Mouse (Mus musculus) MN1 (cell line): ENCODE data around the gene Med11.
"Not testable (repeated sequence)": the region's sequence is repeated elsewhere in the genome, so short reads cannot be mapped to it uniquely, and the experiment has no call there.

Experiments used
- DNase-seq: peaks from one replicate; pipeline ENCODE4 v3.0.0-alpha.2; 2016; ENCODE audit warnings: low spot score

Med11 gene

GRCm38 (mm10) chr11:70451797-70452498 is at the start of gene Med11:
Gene Med11 (plus strand): TSS chr11:70451919.
- peak; percentile 98 for DNase-seq

- no peak for DNase-seq
These were observed 48.1 kb upstream of the Med11 start for GRCm38 (mm10) chr11:70403598-70403997.

- DNase-seq: peak; percentile 96
These were observed 42.0 kb upstream of the Med11 start, which contains the start of gene Pelp1 for GRCm38 (mm10) chr11:70409594-70410296. Gene Pelp1 (minus strand): TSS chr11:70410031.

GRCm38 (mm10) chr11:70410297-70410643 is 41.4 kb upstream of the Med11 start:
- DNase-seq: no peak

GRCm38 (mm10) chr11:70412591-70412990 is 39.1 kb upstream of the Med11 start:
- DNase-seq: no peak

GRCm38 (mm10) chr11:70413961-70414360 is 37.8 kb upstream of the Med11 start:
- DNase-seq: peak; percentile 76

GRCm38 (mm10) chr11:70418199-70418598 is 33.5 kb upstream of the Med11 start:
- no peak for DNase-seq

- no peak for DNase-seq
These were observed 32.2 kb upstream of the Med11 start for GRCm38 (mm10) chr11:70419486-70419885.

- DNase-seq: not testable (repeated sequence)
These were observed 25.1 kb upstream of the Med11 start for GRCm38 (mm10) chr11:70426598-70426997.

GRCm38 (mm10) chr11:70431574-70431973 is 20.1 kb upstream of the Med11 start:
- peak; percentile 37 for DNase-seq

- peak; percentile 97 for DNase-seq
These were observed 19.4 kb upstream of the Med11 start, which contains the start of gene Arrb2 for GRCm38 (mm10) chr11:70432048-70432894. Gene Arrb2 (plus strand): TSS chr11:70432635.

- peak; percentile 49 for DNase-seq
These were observed 18.7 kb upstream of the Med11 start for GRCm38 (mm10) chr11:70432895-70433568.

GRCm38 (mm10) chr11:70433569-70433943 is 18.2 kb upstream of the Med11 start:
- DNase-seq: no peak

- DNase-seq: no peak
These were observed 17.8 kb upstream of the Med11 start for GRCm38 (mm10) chr11:70433951-70434350.

GRCm38 (mm10) chr11:70435476-70435875 is 16.2 kb upstream of the Med11 start:
- no peak for DNase-seq

- DNase-seq: no peak
These were observed 14.3 kb upstream of the Med11 start for GRCm38 (mm10) chr11:70437426-70437825.

GRCm38 (mm10) chr11:70438728-70439374 is 12.9 kb upstream of the Med11 start:
- DNase-seq: no peak

GRCm38 (mm10) chr11:70440637-70441036 is 11.1 kb upstream of the Med11 start:
- no peak for DNase-seq

GRCm38 (mm10) chr11:70441882-70442281 is 9.8 kb upstream of the Med11 start:
- no peak for DNase-seq

GRCm38 (mm10) chr11:70443964-70444363 is 7.8 kb upstream of the Med11 start:
- DNase-seq: no peak

GRCm38 (mm10) chr11:70444667-70445066 is 7.1 kb upstream of the Med11 start:
- no peak for DNase-seq
